Mouse (Mus musculus): ENCODE results near the gene Ttyh3. TPM values are rescaled to one million over a fixed set of nuclear protein-coding genes. Genes with fewer than 3 reads are reported as not detected.

Ttyh3 gene
- total and polyA plus RNA-seq, 3 experiments, result 5.9 to 35.7 TPM; not detected in 1

GRCm38 (mm10) chr5:140639871-140640270 lies 9.0 kb downstream of the Ttyh3 start:
- Histone ChIP-seq H3K4me1 (ENCODE audit: control insufficient read depth in 1 of 2, insufficient read depth in 2 of 2, low read length in 2 of 2) (peaks cover 5 to 22% of the 10 kb centered on the region in 2 experiments), H3K9me3 (replicated peaks; ENCODE audit: insufficient read depth, low read length) (no peaks in the 10 kb centered on the region), H3K27ac (ENCODE audit: control insufficient read depth, low read depth, low read length) (no peak overlapping the region), H3K27me3 (ENCODE audit: control insufficient read depth in 1 of 2, insufficient read depth in 2 of 2, low read length in 2 of 2) (no peaks in the 10 kb centered on the region), H3K4me3 (ENCODE audit: control insufficient read depth in 1 of 2, insufficient read depth in 1 of 2, low read depth in 2 of 2, low read length in 2 of 2) (no peak overlapping the region), H3K9ac (ENCODE audit: control insufficient read depth, low read depth, low read length, poor library complexity, severe bottlenecking) (no peak overlapping the region), H3K36me3 (ENCODE audit: control insufficient read depth in 1 of 2, insufficient read depth in 2 of 2, low read length in 2 of 2) (peaks cover 0 to 13% of the 10 kb centered on the region in 2 experiments; a peak in 2 of 4 replicates), H3K79me2 (ENCODE audit: control insufficient read depth, insufficient read depth, low read length, poor library complexity) (no peaks in the 10 kb centered on the region; the same call in 1 of the 2 replicates)
- no peak for DNase-seq (ENCODE audit: low read depth, low spot score)
- TF ChIP-seq NRF1 (IDR thresholded peaks at IDR 0.05; ENCODE audit: insufficient read depth, low read depth, low read length, poor library complexity, severe bottlenecking) (no peak), CHD1 (IDR thresholded peaks at IDR 0.05; ENCODE audit: low read depth, low read length) (no peak), GATA1 (IDR thresholded peaks at IDR 0.05; ENCODE audit: low read depth, low read length) (no peak), TBP (IDR thresholded peaks at IDR 0.05; ENCODE audit: low read depth, low read length) (no peak), SMC3 (IDR thresholded peaks at IDR 0.05; ENCODE audit: low read depth, low read length) (no peak), USF1 (IDR thresholded peaks at IDR 0.05; ENCODE audit: low read depth, low read length) (no peak), MAFK (IDR thresholded peaks at IDR 0.05; ENCODE audit: borderline replicate concordance, low read depth, low read length) (no peak), GABPA (IDR thresholded peaks at IDR 0.05; ENCODE audit: low read depth, low read length) (no peak), TAL1 (IDR thresholded peaks at IDR 0.05; ENCODE audit: low read length) (no peak), SIN3A (IDR thresholded peaks at IDR 0.05; ENCODE audit: low read length) (no peak), USF2 (IDR thresholded peaks at IDR 0.05; ENCODE audit: borderline replicate concordance in 1 of 2, insufficient read depth in 1 of 2, low read depth in 1 of 2, low read length in 2 of 2) (no peak), HCFC1 (IDR thresholded peaks at IDR 0.05; ENCODE audit: low read depth, low read length) (no peak), ELF1 (IDR thresholded peaks at IDR 0.05; ENCODE audit: low read depth, low read length) (no peak), E2F4 (IDR thresholded peaks at IDR 0.05; ENCODE audit: borderline replicate concordance, low read depth, low read length) (no peak), ZC3H11A (IDR thresholded peaks at IDR 0.05; ENCODE audit: low read depth, low read length) (no peak), NELFE (IDR thresholded peaks at IDR 0.05; ENCODE audit: low read depth, low read length) (no peak), MAX (IDR thresholded peaks at IDR 0.05; ENCODE audit: low read length) (no peak), RCOR1 (IDR thresholded peaks at IDR 0.05; ENCODE audit: low read depth, low read length) (no peak), MAZ (IDR thresholded peaks at IDR 0.05; ENCODE audit: low read depth, low read length) (no peak), KAT2A (conservative IDR thresholded peaks at IDR 0.05; ENCODE audit: low read depth, low read length) (no peak)

DNA sequence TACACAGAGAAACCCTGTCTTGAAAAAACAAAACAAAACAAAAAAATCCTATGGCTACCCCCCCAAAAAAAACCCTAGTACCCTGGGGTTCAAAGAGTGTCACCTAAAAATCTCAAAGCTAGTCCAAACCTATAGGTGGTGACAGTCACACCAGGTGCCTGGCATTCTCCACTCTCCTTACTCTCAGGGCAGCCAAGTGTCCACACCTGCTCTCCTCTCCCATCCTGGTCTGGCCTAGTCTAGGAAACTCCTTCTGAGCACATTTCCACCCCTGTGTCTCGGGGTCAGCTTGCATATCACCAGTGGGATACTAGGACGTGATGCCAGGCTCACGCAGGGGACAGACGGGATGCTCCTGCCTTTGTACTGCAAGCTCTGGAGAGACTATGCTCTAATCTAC lies 9.5 kb downstream of the Ttyh3 start:
- DNase-seq (ENCODE audit: low read depth, low spot score), result no peak
- Histone ChIP-seq H3K27me3 (ENCODE audit: control insufficient read depth in 1 of 2, insufficient read depth in 2 of 2, low read length in 2 of 2) (no peaks in the 10 kb centered on the region), H3K27ac (ENCODE audit: control insufficient read depth, low read depth, low read length) (no peak overlapping the region), H3K9me3 (replicated peaks; ENCODE audit: insufficient read depth, low read length) (no peaks in the 10 kb centered on the region), H3K4me1 (ENCODE audit: control insufficient read depth in 1 of 2, insufficient read depth in 2 of 2, low read length in 2 of 2) (peaks cover 5 to 18% of the 10 kb centered on the region in 2 experiments), H3K9ac (ENCODE audit: control insufficient read depth, low read depth, low read length, poor library complexity, severe bottlenecking) (no peak overlapping the region), H3K36me3 (ENCODE audit: control insufficient read depth in 1 of 2, insufficient read depth in 2 of 2, low read length in 2 of 2) (peaks cover 0 to 10% of the 10 kb centered on the region in 2 experiments; a peak in 2 of 4 replicates), H3K4me3 (ENCODE audit: control insufficient read depth in 1 of 2, insufficient read depth in 1 of 2, low read depth in 2 of 2, low read length in 2 of 2) (no peak overlapping the region), H3K79me2 (ENCODE audit: control insufficient read depth, insufficient read depth, low read length, poor library complexity) (no peaks in the 10 kb centered on the region)
- TF ChIP-seq ELF1 (IDR thresholded peaks at IDR 0.05; ENCODE audit: low read depth, low read length), result no peak
- TF ChIP-seq POLR2AphosphoS5 (IDR thresholded peaks at IDR 0.05; ENCODE audit: borderline replicate concordance, low read depth, low read length), result no peak
- no peak for TF ChIP-seq UBTF (IDR thresholded peaks at IDR 0.05; ENCODE audit: borderline replicate concordance, insufficient read depth, low read depth, low read length)
- TF ChIP-seq GATA1 (IDR thresholded peaks at IDR 0.05; ENCODE audit: low read depth, low read length), result no peak
- no peak for TF ChIP-seq BHLHE40 (IDR thresholded peaks at IDR 0.05; ENCODE audit: borderline replicate concordance, low read depth, low read length)
- no peak for TF ChIP-seq TCF12 (IDR thresholded peaks at IDR 0.05; ENCODE audit: low read depth, low read length)
- TF ChIP-seq TAL1 (IDR thresholded peaks at IDR 0.05; ENCODE audit: low read length), result no peak
- TF ChIP-seq ZC3H11A (IDR thresholded peaks at IDR 0.05; ENCODE audit: low read depth, low read length), result no peak
- TF ChIP-seq POLR2AphosphoS2 (IDR thresholded peaks at IDR 0.05; ENCODE audit: low read length), result no peak
- TF ChIP-seq RCOR1 (IDR thresholded peaks at IDR 0.05; ENCODE audit: low read depth, low read length), result no peak
- no peak for TF ChIP-seq CHD2 (IDR thresholded peaks at IDR 0.05; ENCODE audit: low read length)
- TF ChIP-seq USF2 (IDR thresholded peaks at IDR 0.05; ENCODE audit: borderline replicate concordance in 1 of 2, insufficient read depth in 1 of 2, low read depth in 1 of 2, low read length in 2 of 2), result no peak
- TF ChIP-seq MXI1 (IDR thresholded peaks at IDR 0.05; ENCODE audit: low read depth, low read length), result no peak
- TF ChIP-seq RAD21 (IDR thresholded peaks at IDR 0.05; ENCODE audit: low read depth, low read length), result no peak
